Mouse (Mus musculus): ENCODE results near the gene Cxcl12. TPM values are rescaled to one million over a fixed set of nuclear protein-coding genes. Genes with fewer than 3 reads are reported as not detected.

Gene Cxcl12
- polyA plus RNA-seq, 1 experiment = 1.6 TPM

DNA sequence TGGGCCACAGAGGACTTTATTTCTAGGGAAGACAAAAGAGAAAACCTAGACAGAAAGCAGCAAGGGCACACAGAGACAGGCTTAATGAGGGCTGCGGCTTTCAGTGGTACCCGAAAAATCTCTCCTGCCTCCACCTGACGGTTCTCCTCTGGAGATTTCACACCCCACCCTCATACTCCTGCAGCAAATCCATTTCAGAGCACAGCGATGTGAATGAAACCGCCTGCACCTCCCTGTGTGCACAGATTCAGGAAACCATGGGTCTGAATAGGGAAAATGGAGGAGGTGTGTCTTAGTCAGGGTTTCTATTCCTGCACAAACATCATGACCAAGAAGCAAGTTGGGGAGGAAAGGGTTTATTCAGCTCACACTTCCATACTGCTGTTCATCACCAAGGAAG lies 46.2 kb downstream of the Cxcl12 start:
- Histone ChIP-seq H3K4me3 (ENCODE audit: insufficient read depth, low read length) (no peak overlapping the region), H3K27ac (ENCODE audit: insufficient read depth, low read depth, low read length) (no peak overlapping the region), H3K4me1 (ENCODE audit: control insufficient read depth, insufficient read depth, low read length) (no peaks in the 10 kb centered on the region)
- TF ChIP-seq POLR2A (IDR thresholded peaks at IDR 0.05; ENCODE audit: borderline replicate concordance, low read depth, low read length) (no peak), CTCF (IDR thresholded peaks at IDR 0.05; ENCODE audit: low read depth, low read length) (no peak)

DNA sequence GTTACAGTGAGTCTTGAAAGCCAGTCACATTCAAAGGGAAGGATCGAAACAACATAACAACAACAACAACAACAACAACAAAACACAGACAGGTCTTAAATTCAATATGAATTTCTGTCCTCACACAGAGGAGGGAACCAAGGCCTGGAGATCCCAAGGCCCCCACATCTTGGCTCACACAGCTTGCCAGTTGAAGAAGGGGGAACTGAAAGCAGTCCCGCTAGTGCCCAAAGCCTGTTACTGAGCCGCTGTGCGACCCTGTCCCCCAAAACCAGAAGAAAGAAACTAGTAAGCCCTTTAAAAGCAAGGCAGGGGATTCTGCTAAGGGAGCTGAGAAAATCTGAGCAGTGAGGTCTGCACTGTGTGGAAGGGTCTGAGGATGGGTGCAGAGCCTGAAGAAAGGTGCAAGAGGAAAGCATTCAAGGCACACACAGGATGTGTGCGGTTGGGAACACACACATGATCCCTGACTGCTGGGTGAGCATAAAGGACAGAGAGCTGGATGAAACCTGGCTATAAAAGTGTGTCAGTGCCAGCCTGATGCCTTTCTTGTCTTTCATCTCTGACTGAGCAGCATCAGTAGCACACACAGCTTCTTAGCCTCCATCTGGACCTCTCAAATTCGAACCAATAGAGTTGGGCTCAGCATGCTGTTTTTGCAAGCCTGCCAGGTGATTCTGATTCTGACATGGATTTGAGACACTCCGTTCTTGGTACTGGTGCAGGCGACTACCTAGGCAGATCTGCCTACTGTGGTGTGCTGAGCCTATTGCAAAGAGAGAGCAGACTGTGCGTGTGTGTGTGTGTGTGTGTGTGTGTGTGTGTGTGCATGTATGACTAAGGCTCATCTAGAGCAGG lies 50.3 kb downstream of the Cxcl12 start:
- no peak overlapping the region for H3K27ac ChIP-seq (ENCODE audit: insufficient read depth, low read depth, low read length)
- H3K4me1 ChIP-seq (ENCODE audit: control insufficient read depth, insufficient read depth, low read length) = no peaks in the 10 kb centered on the region
- TF ChIP-seq POLR2A (IDR thresholded peaks at IDR 0.05; ENCODE audit: borderline replicate concordance, low read depth, low read length) (no peak), CTCF (IDR thresholded peaks at IDR 0.05; ENCODE audit: low read depth, low read length) (no peak)
- no peak overlapping the region for H3K4me3 ChIP-seq (ENCODE audit: insufficient read depth, low read length)

GRCm38 (mm10) chr6:117219300-117219680 lies 51.0 kb downstream of the Cxcl12 start:
- Histone ChIP-seq H3K27ac (ENCODE audit: insufficient read depth, low read depth, low read length) (no peak overlapping the region), H3K4me3 (ENCODE audit: insufficient read depth, low read length) (no peak overlapping the region), H3K4me1 (ENCODE audit: control insufficient read depth, insufficient read depth, low read length) (no peaks in the 10 kb centered on the region)
- no peak for TF ChIP-seq CTCF (IDR thresholded peaks at IDR 0.05; ENCODE audit: low read depth, low read length)
- TF ChIP-seq POLR2A (IDR thresholded peaks at IDR 0.05; ENCODE audit: borderline replicate concordance, low read depth, low read length) = no peak

DNA sequence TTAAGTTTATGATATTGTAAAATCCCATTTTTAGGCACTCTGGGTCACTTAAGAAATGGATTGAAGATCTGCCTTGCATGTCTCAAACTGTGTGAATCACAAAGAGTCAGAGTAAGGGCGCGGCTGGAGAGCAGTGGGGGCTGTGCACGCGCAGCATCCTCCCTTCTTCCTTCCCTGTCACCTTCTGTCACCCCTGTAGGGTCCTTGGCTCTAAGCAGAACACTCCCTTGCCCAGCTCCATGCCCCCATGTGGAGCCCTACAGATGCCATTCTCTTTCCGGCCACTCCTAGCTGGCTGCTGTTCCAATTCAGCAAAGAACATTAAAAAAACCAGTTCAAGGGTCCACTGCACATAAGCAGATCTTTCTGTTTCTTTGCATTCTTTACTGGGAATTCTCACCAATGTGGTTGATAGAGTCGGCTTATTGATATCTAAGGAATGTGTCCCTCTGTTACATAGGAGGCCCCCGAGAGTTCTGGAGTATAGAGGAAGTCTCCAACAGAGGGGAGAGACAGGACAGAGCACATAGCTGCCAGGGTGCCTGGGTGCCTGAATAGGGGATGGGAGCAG lies 51.7 kb downstream of the Cxcl12 start:
- TF ChIP-seq CTCF (IDR thresholded peaks at IDR 0.05; ENCODE audit: low read depth, low read length) = no peak
- no peak for TF ChIP-seq POLR2A (IDR thresholded peaks at IDR 0.05; ENCODE audit: borderline replicate concordance, low read depth, low read length)
- H3K27ac ChIP-seq (ENCODE audit: insufficient read depth, low read depth, low read length) = no peak overlapping the region
- no peak overlapping the region for H3K4me3 ChIP-seq (ENCODE audit: insufficient read depth, low read length)
- no peaks in the 10 kb centered on the region for H3K4me1 ChIP-seq (ENCODE audit: control insufficient read depth, insufficient read depth, low read length)

DNA sequence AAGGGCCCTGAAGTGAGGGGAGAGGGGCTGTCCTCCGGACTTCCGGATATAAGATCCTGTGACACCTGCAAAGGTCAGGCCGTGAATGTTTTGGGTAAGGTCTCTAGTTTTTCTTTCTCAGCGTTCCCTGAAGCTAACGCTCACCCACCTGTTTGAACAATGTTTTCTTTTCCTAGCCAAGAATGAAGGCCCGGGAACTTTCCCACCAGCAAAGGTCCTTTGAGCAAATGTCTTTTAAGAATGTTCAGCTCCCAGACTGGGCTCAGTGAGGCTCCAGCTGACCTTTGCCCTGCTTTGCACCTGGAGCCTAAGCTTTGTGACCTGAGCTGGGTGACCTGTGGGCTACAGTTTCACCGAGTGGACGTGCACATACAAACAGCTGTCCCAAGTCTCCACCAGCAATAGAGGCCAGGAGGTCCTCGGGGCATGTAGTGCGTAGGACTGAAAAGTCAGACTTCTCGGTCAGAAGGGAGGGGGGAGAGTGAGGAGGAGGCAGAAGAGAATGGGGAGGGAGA lies 52.6 kb downstream of the Cxcl12 start:
- H3K27ac ChIP-seq (ENCODE audit: insufficient read depth, low read depth, low read length) = no peak overlapping the region
- no peaks in the 10 kb centered on the region for H3K4me1 ChIP-seq (ENCODE audit: control insufficient read depth, insufficient read depth, low read length)
- TF ChIP-seq CTCF (IDR thresholded peaks at IDR 0.05; ENCODE audit: low read depth, low read length) = no peak
- TF ChIP-seq POLR2A (IDR thresholded peaks at IDR 0.05; ENCODE audit: borderline replicate concordance, low read depth, low read length) = no peak
- no peak overlapping the region for H3K4me3 ChIP-seq (ENCODE audit: insufficient read depth, low read length)
